Mouse (Mus musculus): Measurements from ENCODE around the gene Ifna16. TPM values are rescaled to one million over a fixed set of nuclear protein-coding genes. Genes with fewer than 3 reads are reported as not detected.

The Ifna16 gene
- not detected for polyA plus RNA-seq (2012; fragmentation: generic; extraction: Trizol)

GRCm38 (mm10) chr4:88676824-88677223 is at the start of gene Ifna16:
Ifna16 (minus strand) TSS chr4:88676924.

GRCm38 (mm10) chr4:88721791-88722721 is 45.3 kb upstream of the Ifna16 start, which contains the start of the genes Gm26566 and Klhl9:
Gm26566 (plus strand) TSS chr4:88721805.
Klhl9 (minus strand) TSS chr4:88722465.

GRCm38 (mm10) chr4:88691259-88691658 is 14.5 kb upstream of the Ifna16 start, which contains the start of gene Ifnab:
Ifnab (minus strand) TSS chr4:88691359.

GRCm38 (mm10) chr4:88683812-88684211 is 7.1 kb upstream of the Ifna16 start, which contains the start of gene Ifna2:
Ifna2 (minus strand) TSS chr4:88683912.

GRCm38 (mm10) chr4:88644359-88644758 is 32.4 kb downstream of the Ifna16 start, which contains the start of gene Ifna13:
Ifna13 (minus strand) TSS chr4:88644459.

GRCm38 (mm10) chr4:88634311-88634710 is 42.4 kb downstream of the Ifna16 start, which contains the start of gene C87499:
C87499 (minus strand) TSS chr4:88634411.

Other genes starting within 250 kb of the Ifna16 start
- gene Hacd4, start 238.0 kb downstream of the Ifna16 start, polyA plus RNA-seq (2012; fragmentation: generic; extraction: Trizol): 10 to 100 TPM in 1 of 2 experiments, 1 to 10 TPM in 1; 2.9 to 11.5 TPM
- gene Ifnb1, start 154.2 kb downstream of the Ifna16 start, polyA plus RNA-seq (2012; fragmentation: generic; extraction: Trizol): not detected
- not detected for gene Ifna15, start 118.7 kb downstream of the Ifna16 start, polyA plus RNA-seq (2012; fragmentation: generic; extraction: Trizol)
- not detected for gene Ifna14, start 105.1 kb downstream of the Ifna16 start, polyA plus RNA-seq (2012; fragmentation: generic; extraction: Trizol)
- not detected for gene Ifna9, start 84.5 kb downstream of the Ifna16 start, polyA plus RNA-seq (2012; fragmentation: generic; extraction: Trizol)
- not detected for gene Ifna12, start 73.5 kb downstream of the Ifna16 start, polyA plus RNA-seq (2012; fragmentation: generic; extraction: Trizol)
- gene C87499, start 42.5 kb downstream of the Ifna16 start, polyA plus RNA-seq (2012; fragmentation: generic; extraction: Trizol): not detected
- not detected for gene Ifna13, start 32.5 kb downstream of the Ifna16 start, polyA plus RNA-seq (2012; fragmentation: generic; extraction: Trizol)
- not detected for gene Ifna2, start 7.0 kb upstream of the Ifna16 start, polyA plus RNA-seq (2012; fragmentation: generic; extraction: Trizol)
- gene Ifnab, start 14.4 kb upstream of the Ifna16 start, polyA plus RNA-seq (2012; fragmentation: generic; extraction: Trizol): under 1 TPM in 1 of 2 experiments, not detected in 1; 0.05 TPM
- 1 to 10 TPM in 1 of 2 experiments, under 1 TPM in 1; 0.08 to 1.1 TPM for gene Gm26566, start 44.9 kb upstream of the Ifna16 start, polyA plus RNA-seq (2012; fragmentation: generic; extraction: Trizol)
- 10 to 100 TPM in 1 of 2 experiments, 1 to 10 TPM in 1; 1.1 to 12.5 TPM for gene Klhl9, start 45.5 kb upstream of the Ifna16 start, polyA plus RNA-seq (2012; fragmentation: generic; extraction: Trizol)
- gene Gm13271, start 77.9 kb upstream of the Ifna16 start, polyA plus RNA-seq (2012; fragmentation: generic; extraction: Trizol): not detected
- gene Gm13283, start 83.2 kb upstream of the Ifna16 start, polyA plus RNA-seq (2012; fragmentation: generic; extraction: Trizol): not detected
- 1 to 10 TPM; 1.2 to 3.1 TPM for gene Gm13290, start 96.9 kb upstream of the Ifna16 start, polyA plus RNA-seq (2012; fragmentation: generic; extraction: Trizol)
- not detected for gene Gm13289, start 100.0 kb upstream of the Ifna16 start, polyA plus RNA-seq (2012; fragmentation: generic; extraction: Trizol)
- under 1 TPM; 0.21 to 0.38 TPM for gene Gm13272, start 102.9 kb upstream of the Ifna16 start, polyA plus RNA-seq (2012; fragmentation: generic; extraction: Trizol)
- gene Ifnz, start 105.2 kb upstream of the Ifna16 start, polyA plus RNA-seq (2012; fragmentation: generic; extraction: Trizol): not detected
- gene Gm13276, start 108.8 kb upstream of the Ifna16 start, polyA plus RNA-seq (2012; fragmentation: generic; extraction: Trizol): 1 to 10 TPM in 1 of 2 experiments, under 1 TPM in 1; 0.42 to 1.7 TPM
- gene Gm13277, start 111.7 kb upstream of the Ifna16 start, polyA plus RNA-seq (2012; fragmentation: generic; extraction: Trizol): not detected
- not detected for gene Gm13278, start 114.6 kb upstream of the Ifna16 start, polyA plus RNA-seq (2012; fragmentation: generic; extraction: Trizol)
- 1 to 10 TPM in 1 of 2 experiments, under 1 TPM in 1; 0.14 to 1.1 TPM for gene Gm13275, start 117.6 kb upstream of the Ifna16 start, polyA plus RNA-seq (2012; fragmentation: generic; extraction: Trizol)
- gene Gm13279, start 120.5 kb upstream of the Ifna16 start, polyA plus RNA-seq (2012; fragmentation: generic; extraction: Trizol): not detected
- gene Gm13285, start 122.7 kb upstream of the Ifna16 start, polyA plus RNA-seq (2012; fragmentation: generic; extraction: Trizol): not detected
- 1 to 10 TPM in 1 of 2 experiments, under 1 TPM in 1; 0.14 to 1.1 TPM for gene Gm13287, start 126.3 kb upstream of the Ifna16 start, polyA plus RNA-seq (2012; fragmentation: generic; extraction: Trizol)
- gene Gm13288, start 128.6 kb upstream of the Ifna16 start, polyA plus RNA-seq (2012; fragmentation: generic; extraction: Trizol): under 1 TPM; 0.05 to 0.50 TPM
- gene Ifna7, start 139.3 kb upstream of the Ifna16 start, polyA plus RNA-seq (2012; fragmentation: generic; extraction: Trizol): not detected
- gene Ifna11, start 143.0 kb upstream of the Ifna16 start, polyA plus RNA-seq (2012; fragmentation: generic; extraction: Trizol): not detected
- gene Ifna6, start 150.5 kb upstream of the Ifna16 start, polyA plus RNA-seq (2012; fragmentation: generic; extraction: Trizol): not detected
- gene Ifna5, start 158.6 kb upstream of the Ifna16 start, polyA plus RNA-seq (2012; fragmentation: generic; extraction: Trizol): not detected
- not detected for gene Ifna4, start 164.9 kb upstream of the Ifna16 start, polyA plus RNA-seq (2012; fragmentation: generic; extraction: Trizol)
- not detected for gene Ifna1, start 173.2 kb upstream of the Ifna16 start, polyA plus RNA-seq (2012; fragmentation: generic; extraction: Trizol)
- gene Ifne, start 203.3 kb upstream of the Ifna16 start, polyA plus RNA-seq (2012; fragmentation: generic; extraction: Trizol): under 1 TPM in 1 of 2 experiments, not detected in 1; 0.08 TPM

All from C3H10T1/2 (cell line).